Mouse (Mus musculus): ENCODE data around the gene Dppa1. TPM values are rescaled to one million over a fixed set of nuclear protein-coding genes. Genes with fewer than 3 reads are reported as not detected.
"Not testable (repeated sequence)": the region's sequence is repeated elsewhere in the genome, so short reads cannot be mapped to it uniquely, and the experiment has no call there.

Gene Dppa1
- polyA plus RNA-seq, 1 experiment, result not detected

DNA sequence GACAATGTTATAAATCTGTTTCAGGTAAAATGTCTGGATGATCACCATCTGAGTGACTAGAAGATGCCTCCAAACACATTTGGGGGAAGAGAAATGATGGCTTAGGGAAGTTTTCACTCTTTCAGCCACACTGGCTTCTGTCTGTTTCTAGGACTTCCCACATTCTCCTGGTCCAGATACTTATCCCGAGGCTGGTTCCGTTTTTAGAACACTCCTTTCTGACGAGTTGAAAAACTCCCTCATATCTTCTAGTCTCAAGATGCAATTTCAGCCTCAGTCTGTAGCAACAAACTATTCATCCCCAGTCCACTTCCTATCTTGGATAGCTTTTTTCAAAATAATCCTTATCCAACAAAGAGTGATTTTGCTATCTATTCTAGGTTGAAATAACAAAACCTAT, 23.4 kb upstream of the Dppa1 start:
- Histone ChIP-seq H3ac (ENCODE audit: control insufficient read depth, insufficient read length) (no peak overlapping the region), H3K4me3 (no peak overlapping the region), H3K36me3 (ENCODE audit: control insufficient read depth, insufficient read depth) (no peaks in the 10 kb centered on the region), H3K79me2 (ENCODE audit: control insufficient read depth, insufficient read depth) (no peaks in the 10 kb centered on the region), H3K27me3 (ENCODE audit: control insufficient read depth, insufficient read depth, insufficient read length) (no peaks in the 10 kb centered on the region), H3K4me2 (ENCODE audit: low read depth) (no peak overlapping the region)
- TF ChIP-seq POLR2AphosphoS2 (IDR thresholded peaks at IDR 0.05; ENCODE audit: insufficient read length, low read depth), result no peak

DNA sequence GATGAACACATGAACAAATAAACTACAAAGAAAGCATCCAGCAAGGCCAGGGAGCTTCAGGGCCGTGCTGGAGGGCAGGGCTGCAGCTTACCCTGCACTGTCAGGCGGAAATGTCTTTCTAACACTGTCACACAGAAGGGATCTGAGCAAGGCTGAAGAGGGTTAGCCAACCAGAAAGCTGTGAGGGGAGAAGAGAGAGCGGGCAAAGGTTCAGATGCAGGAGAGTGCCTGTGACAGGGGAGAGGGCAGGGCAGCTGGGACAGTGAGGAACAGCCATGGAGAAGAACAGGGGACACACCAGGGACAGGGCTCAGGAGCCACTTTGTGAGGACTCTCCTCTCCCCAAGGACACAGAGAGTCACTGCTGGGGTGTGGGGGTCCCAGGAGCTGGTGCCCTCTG, 20.6 kb upstream of the Dppa1 start:
- H3K4me2 ChIP-seq (ENCODE audit: low read depth); H3K27me3 ChIP-seq (ENCODE audit: control insufficient read depth, insufficient read depth, insufficient read length); H3K4me3 ChIP-seq; H3K36me3 ChIP-seq (ENCODE audit: control insufficient read depth, insufficient read depth); H3ac ChIP-seq (ENCODE audit: control insufficient read depth, insufficient read length); H3K79me2 ChIP-seq (ENCODE audit: control insufficient read depth, insufficient read depth): not testable (repeated sequence)

GRCm38 (mm10) chr11:46644824-46645223, 15.8 kb upstream of the Dppa1 start:
- H3K27me3 ChIP-seq (ENCODE audit: control insufficient read depth, insufficient read depth, insufficient read length), result no peaks in the 10 kb centered on the region
- no peak overlapping the region for H3K4me3 ChIP-seq
- TF ChIP-seq SRF (IDR thresholded peaks at IDR 0.05; ENCODE audit: control insufficient read depth, insufficient read length, low read depth) (no peak), MYOD1 (IDR thresholded peaks at IDR 0.05; ENCODE audit: control insufficient read depth in 1 of 3, insufficient read length in 2 of 3, low read depth in 2 of 3) (no peak), TCF12 (IDR thresholded peaks at IDR 0.05; ENCODE audit: insufficient read depth, poor library complexity, severe bottlenecking) (no peak), MAX (IDR thresholded peaks at IDR 0.05; ENCODE audit: low read depth) (no peak), CEBPB (IDR thresholded peaks at IDR 0.05; ENCODE audit: insufficient read depth, poor library complexity, severe bottlenecking) (no peak), E2F4 (IDR thresholded peaks at IDR 0.05; ENCODE audit: insufficient read depth) (no peak), POLR2A (IDR thresholded peaks at IDR 0.05; ENCODE audit: insufficient read length, low read depth) (no peak), POLR2AphosphoS2 (IDR thresholded peaks at IDR 0.05; ENCODE audit: insufficient read length, low read depth) (no peak), REST (IDR thresholded peaks at IDR 0.05; ENCODE audit: insufficient read depth, insufficient read length) (no peak), MYOG (IDR thresholded peaks at IDR 0.05; ENCODE audit: control insufficient read depth in 1 of 3, insufficient read depth in 1 of 3, insufficient read length in 2 of 3, low read depth in 2 of 3) (no peak), USF1 (IDR thresholded peaks at IDR 0.05; ENCODE audit: low read depth) (no peak), TCF3 (IDR thresholded peaks at IDR 0.05; ENCODE audit: insufficient read length, low read depth) (no peak)
- H3K4me2 ChIP-seq (ENCODE audit: low read depth), result no peak overlapping the region
- H3ac ChIP-seq (ENCODE audit: control insufficient read depth, insufficient read length), result no peak overlapping the region
- no peaks in the 10 kb centered on the region for H3K36me3 ChIP-seq (ENCODE audit: control insufficient read depth, insufficient read depth)
- no peaks in the 10 kb centered on the region for H3K79me2 ChIP-seq (ENCODE audit: control insufficient read depth, insufficient read depth)

- H3K27me3 ChIP-seq (ENCODE audit: control insufficient read depth, insufficient read depth, insufficient read length), result no peaks in the 10 kb centered on the region
- no peaks in the 10 kb centered on the region for H3K79me2 ChIP-seq (ENCODE audit: control insufficient read depth, insufficient read depth)
- no peak for TF ChIP-seq MYOD1 (IDR thresholded peaks at IDR 0.05; ENCODE audit: control insufficient read depth in 1 of 3, insufficient read length in 2 of 3, low read depth in 2 of 3)
- no peak for TF ChIP-seq E2F4 (IDR thresholded peaks at IDR 0.05; ENCODE audit: insufficient read depth)
- TF ChIP-seq USF1 (IDR thresholded peaks at IDR 0.05; ENCODE audit: low read depth), result no peak
- TF ChIP-seq TCF3 (IDR thresholded peaks at IDR 0.05; ENCODE audit: insufficient read length, low read depth), result no peak
- TF ChIP-seq CEBPB (IDR thresholded peaks at IDR 0.05; ENCODE audit: insufficient read depth, poor library complexity, severe bottlenecking), result no peak
- TF ChIP-seq TCF12 (IDR thresholded peaks at IDR 0.05; ENCODE audit: insufficient read depth, poor library complexity, severe bottlenecking), result no peak
- TF ChIP-seq SRF (IDR thresholded peaks at IDR 0.05; ENCODE audit: control insufficient read depth, insufficient read length, low read depth), result no peak
- TF ChIP-seq REST (IDR thresholded peaks at IDR 0.05; ENCODE audit: insufficient read depth, insufficient read length), result no peak
- no peak for TF ChIP-seq POLR2AphosphoS2 (IDR thresholded peaks at IDR 0.05; ENCODE audit: insufficient read length, low read depth)
- TF ChIP-seq MYOG (IDR thresholded peaks at IDR 0.05; ENCODE audit: control insufficient read depth in 1 of 3, insufficient read depth in 1 of 3, insufficient read length in 2 of 3, low read depth in 2 of 3), result no peak
- TF ChIP-seq MAX (IDR thresholded peaks at IDR 0.05; ENCODE audit: low read depth), result no peak
- TF ChIP-seq POLR2A (IDR thresholded peaks at IDR 0.05; ENCODE audit: insufficient read length, low read depth), result no peak
- no peak overlapping the region for H3K4me3 ChIP-seq
- H3ac ChIP-seq (ENCODE audit: control insufficient read depth, insufficient read length), result no peak overlapping the region
- H3K4me2 ChIP-seq (ENCODE audit: low read depth), result no peak overlapping the region
- H3K36me3 ChIP-seq (ENCODE audit: control insufficient read depth, insufficient read depth), result no peaks in the 10 kb centered on the region
Observed at GRCm38 (mm10) chr11:46636568-46636967, 7.5 kb upstream of the Dppa1 start.

GRCm38 (mm10) chr11:46635516-46635915, 6.5 kb upstream of the Dppa1 start:
- not testable (repeated sequence) for H3K36me3 ChIP-seq (ENCODE audit: control insufficient read depth, insufficient read depth); H3K4me3 ChIP-seq; H3ac ChIP-seq (ENCODE audit: control insufficient read depth, insufficient read length); H3K79me2 ChIP-seq (ENCODE audit: control insufficient read depth, insufficient read depth); H3K4me2 ChIP-seq (ENCODE audit: low read depth); H3K27me3 ChIP-seq (ENCODE audit: control insufficient read depth, insufficient read depth, insufficient read length)

- no peaks in the 10 kb centered on the region for H3K36me3 ChIP-seq (ENCODE audit: control insufficient read depth, insufficient read depth)
- H3ac ChIP-seq (ENCODE audit: control insufficient read depth, insufficient read length), result no peak overlapping the region
- no peaks in the 10 kb centered on the region for H3K27me3 ChIP-seq (ENCODE audit: control insufficient read depth, insufficient read depth, insufficient read length)
- no peak overlapping the region for H3K4me3 ChIP-seq
- no peak for TF ChIP-seq E2F4 (IDR thresholded peaks at IDR 0.05; ENCODE audit: insufficient read depth)
- no peak for TF ChIP-seq MYOD1 (IDR thresholded peaks at IDR 0.05; ENCODE audit: control insufficient read depth in 1 of 3, insufficient read length in 2 of 3, low read depth in 2 of 3)
- TF ChIP-seq POLR2AphosphoS2 (IDR thresholded peaks at IDR 0.05; ENCODE audit: insufficient read length, low read depth), result no peak
- TF ChIP-seq MYOG (IDR thresholded peaks at IDR 0.05; ENCODE audit: control insufficient read depth in 1 of 3, insufficient read depth in 1 of 3, insufficient read length in 2 of 3, low read depth in 2 of 3), result no peak
- TF ChIP-seq USF1 (IDR thresholded peaks at IDR 0.05; ENCODE audit: low read depth), result no peak
- TF ChIP-seq TCF12 (IDR thresholded peaks at IDR 0.05; ENCODE audit: insufficient read depth, poor library complexity, severe bottlenecking), result no peak
- TF ChIP-seq POLR2A (IDR thresholded peaks at IDR 0.05; ENCODE audit: insufficient read length, low read depth), result no peak
- no peaks in the 10 kb centered on the region for H3K79me2 ChIP-seq (ENCODE audit: control insufficient read depth, insufficient read depth)
- H3K4me2 ChIP-seq (ENCODE audit: low read depth), result no peak overlapping the region
Observed at GRCm38 (mm10) chr11:46631635-46632034, 2.6 kb upstream of the Dppa1 start.

All from myocyte (in vitro differentiated cells).